Mouse (Mus musculus): ENCODE data around the gene Vmn2r46. TPM values are rescaled to one million over a fixed set of nuclear protein-coding genes. Genes with fewer than 3 reads are reported as not detected.
"Not testable (repeated sequence)": the region's sequence is repeated elsewhere in the genome, so short reads cannot be mapped to it uniquely, and the experiment has no call there.

Vmn2r46 gene
- polyA plus RNA-seq (2011; ENCODE audit: insufficient read length, low read depth, missing spikeins): not detected in 2 replicates

GRCm38 (mm10) chr7:9770471-9770870 is at the start of gene Vmn2r46:
Gene Vmn2r46, minus strand, starts transcription at chr7:9770571.
- not testable (repeated sequence) for H3K27ac ChIP-seq (ENCODE audit: insufficient read depth, low read length); H3K4me1 ChIP-seq (ENCODE audit: control insufficient read depth, insufficient read depth, low read length); H3K4me3 ChIP-seq (ENCODE audit: insufficient read depth, low read length)

Other genes starting within 250 kb of the Vmn2r46 start
- not detected in 2 replicates for gene Vmn2r47, start 70.8 kb upstream of the Vmn2r46 start, polyA plus RNA-seq (2011; ENCODE audit: insufficient read length, low read depth, missing spikeins)
- not detected in 2 replicates for gene Vmn2r48, start 183.0 kb upstream of the Vmn2r46 start, polyA plus RNA-seq (2011; ENCODE audit: insufficient read length, low read depth, missing spikeins)
- not detected in 2 replicates for gene Vmn2r49, start 221.7 kb upstream of the Vmn2r46 start, polyA plus RNA-seq (2011; ENCODE audit: insufficient read length, low read depth, missing spikeins)